Mouse (Mus musculus) liver, embryonic 15.5 days (tissue): ENCODE data around the gene Hnrnpd. TPM values are rescaled to one million over a fixed set of nuclear protein-coding genes. Genes with fewer than 3 reads are reported as not detected.
A peak's percentile ranks its signal among the peaks of the same experiment; 100 is the strongest.

Experiments
- ATAC-seq: fragments of 200-750 bp; cut with Nextera tagmentation; 2 replicates; pipeline ENCODE4 v1.8.0; 2017; ENCODE audit warnings: moderate number of reproducible peaks, mild to moderate bottlenecking, moderate library complexity; ENCODE audit not compliant: insufficient read depth
- H3K27ac ChIP-seq: fragments of 300-500 bp; sonication (generic); replicated peaks from 2 replicates; pipeline ENCODE4 v1.5.1; 2015; ENCODE audit warnings: mild to moderate bottlenecking, inconsistent platforms
- H3K27me3 ChIP-seq: fragments of 300-500 bp; sonication (generic); 2 replicates; pipeline ENCODE4 v1.6.1; 2015; ENCODE audit warnings: mild to moderate bottlenecking, inconsistent platforms
- H3K36me3 ChIP-seq: fragments of 300-500 bp; sonication (generic); replicated peaks from 2 replicates; pipeline ENCODE4 v1.6.1; 2015; ENCODE audit warnings: moderate library complexity, mild to moderate bottlenecking, inconsistent platforms
- H3K4me1 ChIP-seq: fragments of 300-500 bp; sonication (generic); replicated peaks from 2 replicates; pipeline ENCODE4 v1.6.1; 2015; ENCODE audit warnings: inconsistent platforms
- H3K4me2 ChIP-seq: fragments of 300-500 bp; sonication (generic); 2 replicates; pipeline ENCODE4 v1.6.1; 2015; ENCODE audit warnings: moderate library complexity, mild to moderate bottlenecking, inconsistent platforms
- H3K4me3 ChIP-seq: fragments of 300-500 bp; sonication (generic); replicated peaks from 2 replicates; pipeline ENCODE4 v1.5.1; 2015; ENCODE audit warnings: mild to moderate bottlenecking, inconsistent platforms
- H3K9ac ChIP-seq: fragments of 300-500 bp; sonication (generic); 2 replicates; pipeline ENCODE4 v1.6.1; 2015; ENCODE audit warnings: moderate library complexity, mild to moderate bottlenecking, inconsistent platforms
- H3K9me3 ChIP-seq: fragments of 300-500 bp; sonication (generic); replicated peaks from 2 replicates; pipeline ENCODE4 v1.6.1; 2016; ENCODE audit warnings: inconsistent platforms
- WGBS: fragments of 180-500 bp; shearing (Covaris S2); methylation state at CpG from one replicate; pipeline ENCODE4 v1.1.7; 2015; ENCODE audit warnings: mixed read lengths; ENCODE audit not compliant: insufficient replicate concordance; 5-methylcytosine and 5-hydroxymethylcytosine counted together
- polyA plus RNA-seq: library from polyadenylated mRNA; unstranded; fragments of >200 nt; fragmentation: Nextera tagmentation; extraction: Ambion mirVana; gene quantifications from 2 replicates; pipeline ENCODE4 v1.2.1, GENCODE M21; 2015

Hnrnpd gene
- polyA plus RNA-seq, 1 experiment from 2014 or later = 70.5 TPM

DNA sequence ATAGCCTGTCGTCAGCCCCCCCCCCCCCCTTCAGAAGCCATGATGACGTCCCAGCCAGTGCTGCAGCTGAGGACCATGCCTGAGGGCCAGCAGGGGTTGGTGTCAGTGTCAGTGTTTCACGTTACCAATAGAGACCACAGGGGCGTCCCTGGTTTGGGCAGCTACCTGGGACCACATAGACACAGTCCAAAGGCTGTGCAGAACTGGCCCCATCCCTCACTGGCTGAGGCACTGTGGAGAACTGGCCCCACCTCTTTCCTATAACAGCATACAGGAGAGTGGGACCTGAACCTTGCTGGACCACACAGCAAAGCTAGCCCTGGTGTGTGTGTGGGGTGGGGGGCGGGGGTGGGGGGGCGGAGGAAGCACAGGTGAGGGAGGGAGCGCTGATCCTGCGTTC is 21.8 kb upstream of the Hnrnpd start:
- ATAC-seq = no peak
- H3K27ac ChIP-seq = no peak overlapping the region
- H3K4me2 ChIP-seq = no peak overlapping the region
- no peaks in the 10 kb centered on the region for H3K9me3 ChIP-seq
- no peaks in the 10 kb centered on the region for H3K36me3 ChIP-seq
- 68% methylated on average over 8 of the region's 8 CpGs for WGBS
- peaks cover 12% of the 10 kb centered on the region for H3K4me1 ChIP-seq
- no peak overlapping the region for H3K4me3 ChIP-seq
- no peak overlapping the region for H3K9ac ChIP-seq
- no peaks in the 10 kb centered on the region for H3K27me3 ChIP-seq

GRCm38 (mm10) chr5:100000048-100000447 is 21.3 kb upstream of the Hnrnpd start:
- Histone ChIP-seq H3K27me3 (no peaks in the 10 kb centered on the region), H3K9ac (no peak overlapping the region), H3K4me3 (no peak overlapping the region), H3K4me2 (no peak overlapping the region), H3K27ac (no peak overlapping the region), H3K9me3 (no peaks in the 10 kb centered on the region), H3K4me1 (peaks cover 8% of the 10 kb centered on the region; the same call in 1 of the 2 replicates), H3K36me3 (no peaks in the 10 kb centered on the region)
- ATAC-seq = no peak
- 66% methylated on average over 7 of the region's 7 CpGs for WGBS

- H3K27me3 ChIP-seq = no peaks in the 10 kb centered on the region
- H3K4me2 ChIP-seq = 0 out of 2 replicates have a peak overlapping the region, but pooled peaks have one; percentile 23
- no peaks in the 10 kb centered on the region for H3K9me3 ChIP-seq
- no peaks in the 10 kb centered on the region for H3K4me1 ChIP-seq
- no peaks in the 10 kb centered on the region for H3K36me3 ChIP-seq
- no peak overlapping the region for H3K4me3 ChIP-seq
- no peak overlapping the region for H3K9ac ChIP-seq
- WGBS = 77% methylated on average over 3 of the region's 3 CpGs
- peak; percentile 74 for ATAC-seq
- H3K27ac ChIP-seq = peak overlapping the region; percentile 56; the same call in 1 of the 2 replicates
These were observed 15.9 kb upstream of the Hnrnpd start for GRCm38 (mm10) chr5:99994680-99995079.

- H3K27me3 ChIP-seq = no peaks in the 10 kb centered on the region
- H3K9me3 ChIP-seq = no peaks in the 10 kb centered on the region
- peak overlapping the region; percentile 56 for H3K27ac ChIP-seq
- 59% methylated on average over 3 of the region's 3 CpGs for WGBS
- H3K36me3 ChIP-seq = no peaks in the 10 kb centered on the region
- 0 out of 2 replicates have a peak overlapping the region, but pooled peaks have one; percentile 23 for H3K4me2 ChIP-seq
- ATAC-seq = peak; percentile 91
- no peaks in the 10 kb centered on the region for H3K4me1 ChIP-seq
- no peak overlapping the region for H3K4me3 ChIP-seq
- H3K9ac ChIP-seq = no peak overlapping the region
These were observed 15.4 kb upstream of the Hnrnpd start for GRCm38 (mm10) chr5:99994166-99994565.

GRCm38 (mm10) chr5:99983452-99984061 is 4.8 kb upstream of the Hnrnpd start:
- H3K36me3 ChIP-seq = 0 out of 2 replicates have a peak, but pooled peaks cover 4% of the 10 kb centered on the region
- H3K4me3 ChIP-seq = no peak overlapping the region
- no peak for ATAC-seq
- H3K9me3 ChIP-seq = no peaks in the 10 kb centered on the region
- H3K27me3 ChIP-seq = no peaks in the 10 kb centered on the region
- H3K4me1 ChIP-seq = peaks cover 26% of the 10 kb centered on the region
- H3K9ac ChIP-seq = no peak overlapping the region
- 0 out of 2 replicates have a peak overlapping the region, but pooled peaks have one; percentile 33 for H3K27ac ChIP-seq
- H3K4me2 ChIP-seq = peak overlapping the region; percentile 27
- WGBS = 57% methylated on average over 9 of the region's 9 CpGs

- Histone ChIP-seq H3K27me3 (no peaks in the 10 kb centered on the region), H3K4me2 (peak overlapping the region; percentile 91), H3K36me3 (peaks cover 30% of the 10 kb centered on the region), H3K4me1 (peaks cover 47% of the 10 kb centered on the region), H3K9me3 (no peaks in the 10 kb centered on the region), H3K4me3 (peak overlapping the region; percentile 95), H3K9ac (peak overlapping the region; percentile 96), H3K27ac (peak overlapping the region; percentile 96)
- WGBS = under 1% methylated on average over 46 of the region's 50 CpGs
- peak; percentile 20 for ATAC-seq
These were observed 1.0 kb downstream of the Hnrnpd start for GRCm38 (mm10) chr5:99977516-99978301.

GRCm38 (mm10) chr5:99976334-99976955 is 2.3 kb downstream of the Hnrnpd start:
- Histone ChIP-seq H3K36me3 (peaks cover 35% of the 10 kb centered on the region), H3K9me3 (no peaks in the 10 kb centered on the region), H3K9ac (peak overlapping the region; percentile 96), H3K27ac (peak overlapping the region; percentile 96), H3K4me3 (peak overlapping the region; percentile 95), H3K27me3 (no peaks in the 10 kb centered on the region), H3K4me1 (peaks cover 40% of the 10 kb centered on the region), H3K4me2 (peak overlapping the region; percentile 91)
- WGBS = 8% methylated on average over 8 of the region's 8 CpGs
- ATAC-seq = no peak

GRCm38 (mm10) chr5:99975776-99976175 is 3.0 kb downstream of the Hnrnpd start:
- Histone ChIP-seq H3K9me3 (no peaks in the 10 kb centered on the region), H3K27me3 (no peaks in the 10 kb centered on the region), H3K4me2 (peak overlapping the region; percentile 91), H3K36me3 (peaks cover 36% of the 10 kb centered on the region), H3K9ac (peak overlapping the region; percentile 28), H3K4me1 (peaks cover 42% of the 10 kb centered on the region), H3K27ac (no peak overlapping the region), H3K4me3 (peak overlapping the region; percentile 95)
- ATAC-seq = no peak
- WGBS = 66% methylated on average over 1 of the region's 1 CpGs

- no peak overlapping the region for H3K27ac ChIP-seq
- H3K4me3 ChIP-seq = peak overlapping the region; percentile 28
- WGBS = 53% methylated on average over 4 of the region's 4 CpGs
- no peaks in the 10 kb centered on the region for H3K27me3 ChIP-seq
- H3K4me2 ChIP-seq = peak overlapping the region; percentile 91
- 0 out of 2 replicates have a peak overlapping the region, but pooled peaks have one; percentile 21 for H3K9ac ChIP-seq
- peaks cover 42% of the 10 kb centered on the region for H3K4me1 ChIP-seq
- H3K36me3 ChIP-seq = peaks cover 40% of the 10 kb centered on the region
- H3K9me3 ChIP-seq = no peaks in the 10 kb centered on the region
- ATAC-seq = no peak
These were observed 3.7 kb downstream of the Hnrnpd start for GRCm38 (mm10) chr5:99975061-99975460.

DNA sequence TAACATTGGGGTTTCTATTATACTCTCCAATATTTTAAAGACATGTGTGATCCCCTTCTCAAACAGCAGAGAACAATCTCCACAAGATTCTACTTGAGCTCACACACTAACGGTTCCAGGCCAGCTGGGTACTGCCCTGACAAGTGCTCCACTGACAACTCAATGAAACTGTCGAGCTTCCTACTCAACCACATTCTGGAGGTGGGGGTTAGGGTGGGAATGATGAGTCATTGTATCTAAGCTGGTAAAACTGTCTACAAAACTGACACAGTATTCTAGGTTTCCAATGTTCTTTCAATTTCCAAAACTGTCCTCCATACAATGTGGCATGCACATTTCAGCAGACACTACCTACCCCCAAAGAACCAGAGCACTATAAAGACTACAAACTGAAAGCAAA is 4.8 kb downstream of the Hnrnpd start:
- Histone ChIP-seq H3K4me1 (peaks cover 41% of the 10 kb centered on the region), H3K9ac (peak overlapping the region; percentile 1; the same call in 1 of the 2 replicates), H3K36me3 (peaks cover 47% of the 10 kb centered on the region), H3K4me2 (peak overlapping the region; percentile 91), H3K27me3 (no peaks in the 10 kb centered on the region), H3K4me3 (0 out of 2 replicates have a peak overlapping the region, but pooled peaks have one; percentile 11), H3K27ac (peak overlapping the region; percentile 9; the same call in 1 of the 2 replicates), H3K9me3 (no peaks in the 10 kb centered on the region)
- no peak for ATAC-seq
- WGBS = 8% methylated on average over 2 of the region's 2 CpGs

- H3K27ac ChIP-seq = no peak overlapping the region
- H3K4me2 ChIP-seq = no peak overlapping the region
- no peak overlapping the region for H3K9ac ChIP-seq
- WGBS = 55% methylated on average over 2 of the region's 2 CpGs
- no peaks in the 10 kb centered on the region for H3K4me1 ChIP-seq
- no peak for ATAC-seq
- H3K9me3 ChIP-seq = no peaks in the 10 kb centered on the region
- no peaks in the 10 kb centered on the region for H3K27me3 ChIP-seq
- H3K4me3 ChIP-seq = no peak overlapping the region
- H3K36me3 ChIP-seq = peaks cover 76% of the 10 kb centered on the region
These were observed 18.8 kb downstream of the Hnrnpd start for GRCm38 (mm10) chr5:99959960-99960359.
